Mouse (Mus musculus) heart, postnatal 36 days (tissue): Measurements from ENCODE around the gene Camta1. TPM values are rescaled to one million over a fixed set of nuclear protein-coding genes. Genes with fewer than 3 reads are reported as not detected.
"Not testable (repeated sequence)": the region's sequence is repeated elsewhere in the genome, so short reads cannot be mapped to it uniquely, and the experiment has no call there.

ENCODE experiments used
- DNase-seq, 2 experiments: peaks; one replicate each; pipeline ENCODE4 v3.0.0; 2021 to 2022
- intact Hi-C: fragments of 180-260 bp; cut with DNase I; formaldehyde crosslinking; loops from one replicate; pipeline ENCODE4 v1.15.1; 2025
- total RNA-seq, 2 experiments: library from RNA; stranded (reverse); gene quantifications; 2 replicates each; pipeline ENCODE4 v1.2.3; 2021

Camta1 gene
- total RNA-seq, 2 experiments from 2014 or later, result 217 to 218 TPM

GRCm38 (mm10) chr4:151068751-151069150 is 792.9 kb downstream of the Camta1 start:
- DNase-seq, result no peak
- intact Hi-C loops, result no loop called here

- intact Hi-C loops, result no loop called here
Observed at GRCm38 (mm10) chr4:151059566-151059965, 802.1 kb downstream of the Camta1 start.

DNA sequence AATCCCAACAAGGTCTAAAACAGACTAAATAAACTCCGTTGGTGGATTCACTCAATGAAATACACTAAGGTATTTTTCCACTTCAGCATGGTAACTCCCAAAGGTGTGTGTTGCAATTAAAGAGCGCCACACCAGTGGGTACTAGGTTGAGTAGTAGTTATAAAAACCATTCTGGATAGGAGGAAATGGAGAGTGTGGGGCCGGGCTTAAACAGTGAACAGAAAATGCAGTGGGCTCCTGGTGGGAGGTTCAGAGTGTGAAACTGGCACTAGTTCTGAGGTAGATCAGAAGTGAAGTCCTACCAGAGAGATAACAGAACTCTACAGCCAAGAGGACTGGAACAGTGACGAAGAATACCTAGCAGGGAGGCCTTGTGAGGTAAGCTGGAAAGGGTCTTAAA is 803.0 kb downstream of the Camta1 start:
- no peak for DNase-seq
- intact Hi-C loops, result no loop called here

More at GRCm38 (mm10) chr4:151059566-151059965, 802.1 kb downstream of the Camta1 start:
- DNase-seq, result no peak

- intact Hi-C loops, result no loop called here
- DNase-seq, result peak; percentile 98 to 99
Observed at GRCm38 (mm10) chr4:151057347-151058321, 804.0 kb downstream of the Camta1 start, which contains the start of gene Vamp3. Vamp3 (minus strand) TSS chr4:151057963.

- no peak for DNase-seq
- intact Hi-C loops, result no loop called here
Observed at GRCm38 (mm10) chr4:151051162-151051561, 810.5 kb downstream of the Camta1 start.

DNA sequence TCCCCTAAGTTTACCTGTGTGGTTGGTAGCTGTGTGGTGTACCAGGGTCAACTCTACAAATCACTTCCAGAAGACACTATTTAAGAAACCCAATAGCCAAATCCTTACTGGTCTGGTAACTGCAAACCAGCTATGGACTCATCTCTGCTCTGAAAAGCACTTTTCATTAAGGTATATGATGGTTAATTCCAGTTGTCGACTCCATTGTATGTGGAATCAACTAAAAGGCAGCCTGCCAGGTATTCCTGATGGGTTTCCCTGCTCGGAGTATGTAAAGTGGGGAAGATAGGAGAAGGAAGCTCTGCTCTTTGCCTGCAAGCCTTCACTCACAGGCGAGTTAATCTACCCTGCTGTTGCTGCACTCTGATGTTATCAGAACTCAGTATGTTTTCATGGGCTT is 815.2 kb downstream of the Camta1 start:
- DNase-seq, result no peak
- intact Hi-C loops, result no loop called here

GRCm38 (mm10) chr4:151044944-151045570 is 816.6 kb downstream of the Camta1 start:
- intact Hi-C loops, result loop anchor here (1.0 kb wide), 1 partner anchor 10 kb away; no protein-coding TSS in a partner anchor
- no peak for DNase-seq

GRCm38 (mm10) chr4:151044037-151044943 is 817.4 kb downstream of the Camta1 start, which contains the start of gene Per3:
Per3 (minus strand) TSS chr4:151044665.
- intact Hi-C loops, result no loop called here

DNA sequence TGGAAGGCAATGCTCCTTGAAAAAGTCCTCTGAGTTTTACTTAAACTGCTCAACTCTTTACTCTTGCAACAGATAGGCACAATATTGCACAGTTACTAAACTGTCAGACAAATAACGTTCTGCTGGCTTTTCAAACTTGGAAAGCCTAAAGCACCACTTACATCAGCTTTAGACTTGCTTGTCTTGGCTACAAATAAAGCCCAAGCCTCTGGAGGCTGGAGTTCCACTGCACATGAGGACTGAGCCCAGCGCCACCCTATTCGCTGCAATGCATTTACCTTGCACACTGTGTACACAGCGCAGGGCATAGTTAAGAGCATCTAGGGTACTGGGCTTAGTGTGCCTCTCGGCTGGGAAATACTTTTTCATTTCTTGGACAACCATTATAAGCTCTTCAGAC is 818.4 kb downstream of the Camta1 start:
- intact Hi-C loops, result no loop called here
- DNase-seq, result peak; percentile 38 to 49

More at GRCm38 (mm10) chr4:151044037-151044943, 817.4 kb downstream of the Camta1 start, which contains the start of gene Per3:
- DNase-seq, result peak; percentile 99

DNA sequence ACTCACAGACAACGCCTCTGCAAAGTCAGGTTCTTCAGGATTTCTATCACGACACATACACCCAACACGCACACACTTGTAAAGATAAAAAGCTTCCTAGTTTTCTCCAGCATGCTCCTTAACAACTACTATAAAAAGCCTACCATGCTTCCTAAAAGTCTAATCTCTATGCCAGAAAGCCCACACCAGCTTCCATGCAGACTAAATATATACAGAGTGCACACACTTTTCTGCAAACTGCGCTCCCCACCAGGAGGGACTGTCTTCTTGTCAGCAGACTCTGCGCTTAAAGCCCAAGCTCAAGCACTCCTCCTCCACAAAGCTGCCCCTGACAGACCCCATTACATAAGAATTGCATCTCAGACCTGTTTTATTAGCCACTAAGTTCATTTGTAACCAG is 820.2 kb downstream of the Camta1 start:
- intact Hi-C loops, result no loop called here
- DNase-seq, result no peak

- intact Hi-C loops, result no loop called here
- DNase-seq, result no peak
Observed at GRCm38 (mm10) chr4:151037800-151038199, 823.9 kb downstream of the Camta1 start.

DNA sequence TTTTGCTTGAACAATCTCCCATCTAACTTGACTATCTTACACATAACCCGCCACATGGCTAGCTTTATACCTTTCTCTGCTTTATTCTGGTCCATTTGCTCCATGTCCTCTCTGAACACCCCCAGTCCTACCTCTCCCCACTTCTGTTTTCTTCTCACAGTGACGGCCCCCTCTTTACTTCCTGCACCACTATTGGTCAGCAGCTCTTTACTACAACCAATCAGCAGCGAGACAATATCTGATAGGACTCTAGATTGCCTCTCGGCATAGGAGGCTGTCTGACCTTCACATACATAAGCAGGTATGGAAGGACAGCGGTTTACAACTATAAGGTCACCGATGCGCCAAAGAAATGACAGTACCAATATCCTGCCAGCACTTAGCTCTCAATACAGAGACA is 825.2 kb downstream of the Camta1 start:
- intact Hi-C loops, result no loop called here
- DNase-seq, result no peak

DNA sequence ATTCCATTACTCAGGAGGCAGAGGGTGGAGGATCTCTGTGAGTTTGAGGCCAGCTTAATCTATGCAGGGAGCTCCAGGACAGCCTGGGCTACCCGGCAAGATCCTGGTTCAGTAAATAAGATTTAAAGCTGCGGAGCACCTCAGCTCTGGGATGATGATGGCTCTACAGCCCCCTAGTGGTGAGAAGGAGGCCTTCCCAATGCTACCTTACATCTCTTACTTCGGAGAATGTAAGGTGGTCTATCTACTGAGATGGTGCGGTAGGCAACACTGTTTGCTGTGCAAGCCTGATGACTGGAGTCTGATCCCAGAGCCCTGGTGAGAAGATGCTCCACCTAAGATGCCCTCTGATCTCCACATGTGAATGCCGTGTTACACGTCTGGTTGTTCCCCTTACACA is 834.7 kb downstream of the Camta1 start:
- intact Hi-C loops, result no loop called here
- no peak for DNase-seq

GRCm38 (mm10) chr4:151024152-151024551 is 837.5 kb downstream of the Camta1 start:
- no peak for DNase-seq

DNA sequence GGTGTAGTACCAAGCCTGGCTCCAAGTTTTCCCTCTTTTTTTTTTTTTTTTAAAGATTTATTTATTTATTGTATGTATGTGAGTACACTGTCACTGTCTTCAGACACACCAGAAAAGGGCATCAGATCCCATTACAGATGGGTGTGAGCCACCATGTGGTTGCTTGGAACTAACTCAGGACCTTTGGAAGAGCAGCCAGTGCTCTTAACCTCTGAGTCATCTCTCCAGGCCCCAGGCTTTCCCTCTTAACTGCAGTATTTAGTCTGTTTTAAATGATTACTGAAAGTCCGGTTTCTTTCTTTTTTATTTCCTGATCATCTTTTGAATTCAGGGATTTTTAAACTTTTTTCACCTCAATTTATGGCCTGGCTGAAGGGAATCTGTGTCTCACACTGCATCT is 844.3 kb downstream of the Camta1 start:
- DNase-seq, intact Hi-C loops: not testable (repeated sequence)

More at GRCm38 (mm10) chr4:151024152-151024551, 837.5 kb downstream of the Camta1 start:
- intact Hi-C loops, result no loop called here

GRCm38 (mm10) chr4:151015946-151016345 is 845.7 kb downstream of the Camta1 start:
- no peak for DNase-seq
- intact Hi-C loops, result no loop called here

GRCm38 (mm10) chr4:151010316-151010715 is 851.4 kb downstream of the Camta1 start:
- DNase-seq, result no peak
- intact Hi-C loops, result no loop called here

DNA sequence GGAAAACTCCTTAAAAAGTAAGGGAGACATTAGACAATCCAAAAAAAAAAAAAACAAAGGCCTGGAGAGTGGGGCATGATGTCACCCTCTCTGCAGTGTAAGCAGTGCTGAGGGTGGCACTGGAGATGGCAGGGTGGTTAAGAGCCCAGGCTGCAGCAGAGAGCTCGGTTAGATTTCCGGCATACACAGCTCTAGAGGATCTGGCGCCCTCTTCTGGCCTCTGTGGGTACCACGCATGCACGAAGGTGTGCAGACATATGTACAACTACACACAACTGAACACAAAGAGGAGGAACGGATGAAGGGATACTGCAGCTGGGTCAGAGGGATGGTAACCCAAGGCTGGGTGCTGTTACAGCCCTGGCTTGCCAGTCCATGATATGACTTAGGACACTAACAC is 854.7 kb downstream of the Camta1 start:
- DNase-seq, result peak; percentile 16 to 48
- intact Hi-C loops, result no loop called here

DNA sequence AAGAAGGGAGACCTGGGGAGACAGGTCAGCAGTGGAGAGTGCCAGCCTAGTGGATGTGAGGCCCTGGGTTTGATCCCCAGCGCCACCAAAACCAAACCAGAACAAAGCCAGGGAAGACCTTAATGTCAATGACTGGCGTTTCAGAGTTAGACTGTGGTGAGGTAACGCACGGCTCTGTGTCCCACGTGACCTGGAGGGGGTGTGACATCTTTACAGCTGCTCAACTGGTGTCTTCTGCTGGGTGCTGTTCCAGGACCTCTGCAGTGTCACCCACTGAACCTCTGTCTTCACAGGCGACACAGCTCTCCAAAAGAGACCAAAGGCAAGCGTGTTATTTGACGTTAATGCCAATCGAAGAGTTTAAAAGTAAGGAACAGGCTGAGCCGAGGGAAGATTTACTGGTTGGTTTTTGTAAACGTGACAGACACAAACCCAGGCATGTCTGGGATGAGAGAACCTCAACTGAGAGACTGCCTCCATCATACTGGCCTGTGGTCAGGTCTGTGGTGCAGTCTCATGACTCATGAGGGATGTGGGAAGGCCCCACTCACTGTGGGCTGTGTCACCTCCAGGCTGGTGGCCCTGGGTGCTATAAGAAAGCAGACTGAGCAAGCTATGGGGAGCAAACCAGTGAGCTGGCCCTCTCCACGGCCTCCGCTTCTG is 855.9 kb downstream of the Camta1 start:
- intact Hi-C loops, result no loop called here

GRCm38 (mm10) chr4:151001397-151001796 is 860.3 kb downstream of the Camta1 start:
- intact Hi-C loops, result no loop called here
- DNase-seq, result no peak

More for the DNA sequence above, 855.9 kb downstream of the Camta1 start:
- no peak for DNase-seq
